21 mouse cellular contexts compared by ENCODE assay signal in the genomic region with DNA sequence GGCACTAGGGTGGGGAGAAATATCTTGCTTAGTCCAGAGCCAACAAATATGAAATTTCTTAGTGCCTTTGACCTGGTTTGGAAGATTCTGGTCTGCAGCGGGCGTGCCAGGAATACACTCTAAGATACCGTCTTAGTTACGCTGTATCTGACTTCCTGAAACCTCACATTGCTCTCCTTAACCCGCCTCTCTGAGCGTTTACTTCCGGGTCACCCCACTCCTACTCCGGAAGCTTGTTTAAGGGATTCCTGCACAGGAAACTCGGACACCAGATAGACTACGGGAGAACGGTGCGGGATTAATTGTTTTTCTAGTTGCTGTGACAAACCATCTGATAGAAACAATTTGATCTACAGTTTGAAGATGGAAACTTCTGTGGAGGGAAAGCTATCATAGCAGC.
DNase-seq lines count a peak whose midpoint lies in the region; ATAC-seq and TF ChIP-seq lines count a peak whose summit lies in the region.
"Had no signal": no experiment of that assay in that cellular context is flagged by ENCODE, and none has a peak within 500 bp of the region (broad histone marks: within the 10 kb centered on the region; RNA-seq: fewer than 3 reads in every experiment).

No protein-coding gene starts in this region.

- TF ChIP-seq EP300 in heart, adult 2 months (IDR thresholded peaks at IDR 0.05; ENCODE audit: insufficient read depth, low read depth, low read length) = no peak

- 0 out of 2 replicates have a peak overlapping the region, but pooled peaks have one; percentile 16 for H3K4me2 ChIP-seq in kidney, embryonic 16.5 days (replicated peaks; ENCODE audit: low read depth, low read length)
- H3K4me2 ChIP-seq: hindbrain, embryonic 12.5 days; limb, embryonic 13.5 days; liver, embryonic 15.5 days; neural tube, embryonic 13.5 days had no signal

- peak overlapping the region; percentile 16; the same call in 1 of the 2 replicates for H3K4me3 ChIP-seq in heart, adult 2 months
- H3K4me3 ChIP-seq in lung, adult 2 months (replicated peaks; ENCODE audit: extremely low read depth, low read depth, low read length) = peak overlapping the region; percentile 8
- no peak overlapping the region for H3K4me3 ChIP-seq in kidney, embryonic 16.5 days (ENCODE audit: low read length)
- H3K4me3 ChIP-seq: embryonic facial prominence, embryonic 10.5 days; hindbrain, embryonic 12.5 days; limb, embryonic 13.5 days; liver, embryonic 15.5 days; megakaryocyte, embryonic 14.5 days; neural tube, embryonic 13.5 days had no signal

- H3K9me3 ChIP-seq in kidney, embryonic 16.5 days (ENCODE audit: low read length) = no peaks in the 10 kb centered on the region
- H3K9me3 ChIP-seq: embryonic facial prominence, embryonic 10.5 days; hindbrain, embryonic 12.5 days; limb, embryonic 13.5 days; liver, embryonic 15.5 days; neural tube, embryonic 13.5 days had no signal

- intact Hi-C loops in heart, adult 2 months (cut with DNase I) = no loop called here

- H3K27ac ChIP-seq in heart, adult 2 months = no peak overlapping the region
- no peak overlapping the region for H3K27ac ChIP-seq in kidney, embryonic 16.5 days (ENCODE audit: low read length)
- H3K27ac ChIP-seq: embryonic facial prominence, embryonic 10.5 days; hindbrain, embryonic 12.5 days; limb, embryonic 13.5 days; liver, embryonic 15.5 days; neural tube, embryonic 13.5 days; stomach, postnatal 0 days had no signal

- no peak for TF ChIP-seq POLR2A in heart, adult 2 months (IDR thresholded peaks at IDR 0.05; ENCODE audit: insufficient read depth, low read depth, low read length)
- no peak for TF ChIP-seq POLR2A in lung, adult 2 months (IDR thresholded peaks at IDR 0.05; ENCODE audit: borderline replicate concordance, extremely low read depth, low read depth, low read length)

- H3K4me1 ChIP-seq in heart, adult 2 months (ENCODE audit: control insufficient read depth, insufficient read depth, low read length) = no peaks in the 10 kb centered on the region
- H3K4me1 ChIP-seq in lung, adult 2 months (ENCODE audit: control insufficient read depth, insufficient read depth, low read length) = no peaks in the 10 kb centered on the region
- H3K4me1 ChIP-seq in kidney, embryonic 16.5 days (ENCODE audit: insufficient read depth, low read length) = no peaks in the 10 kb centered on the region
- H3K4me1 ChIP-seq: limb, embryonic 13.5 days; liver, embryonic 15.5 days; megakaryocyte, embryonic 14.5 days had no signal

- H3K36me3 ChIP-seq in heart, adult 2 months (ENCODE audit: control insufficient read depth, insufficient read depth, low read length) = no peaks in the 10 kb centered on the region
- no peaks in the 10 kb centered on the region for H3K36me3 ChIP-seq in kidney, embryonic 16.5 days (ENCODE audit: insufficient read depth, low read length)
- H3K36me3 ChIP-seq: embryonic facial prominence, embryonic 10.5 days; hindbrain, embryonic 12.5 days; limb, embryonic 13.5 days; liver, embryonic 15.5 days; neural tube, embryonic 13.5 days had no signal

- H3K27me3 ChIP-seq in heart, adult 2 months (ENCODE audit: control insufficient read depth, insufficient read depth, low read length) = no peaks in the 10 kb centered on the region
- no peaks in the 10 kb centered on the region for H3K27me3 ChIP-seq in kidney, embryonic 16.5 days (ENCODE audit: insufficient read depth, low read length)
- H3K27me3 ChIP-seq: hindbrain, embryonic 12.5 days; liver, embryonic 15.5 days; megakaryocyte, embryonic 14.5 days; neural tube, embryonic 13.5 days had no signal

- no peak for TF ChIP-seq CTCF in heart, adult 2 months (IDR thresholded peaks at IDR 0.05)
- no peak for TF ChIP-seq CTCF in lung, adult 2 months (IDR thresholded peaks at IDR 0.05; ENCODE audit: insufficient read depth, low read length)

- DNase-seq in heart, adult 2 months = peak; percentile 4 to 17
- no peak for DNase-seq in heart, adult 8-10 months (ENCODE audit: low spot score)
- DNase-seq in lung, adult 2 months = no peak
- no peak for DNase-seq in lung, postnatal 36 days
- DNase-seq in kidney, postnatal 4 days = peak; percentile 22 to 33
- no peak for DNase-seq in urinary bladder, adult 2 months (ENCODE audit: low spot score)
- DNase-seq: adrenal gland, adult 8-10 months; cerebellum, adult 2 months; layer of hippocampus, adult 9-11 months; midbrain, embryonic 14.5 days; right cerebral cortex, adult 18-20 months; thymus, postnatal 36 days had no signal

- no peaks in the 10 kb centered on the region for H3K79me2 ChIP-seq in heart, adult 2 months (replicated peaks; ENCODE audit: control insufficient read depth, insufficient read depth, low read length)

- no peak overlapping the region for H3K9ac ChIP-seq in heart, adult 2 months (ENCODE audit: low read depth, low read length)
- H3K9ac ChIP-seq in kidney, embryonic 16.5 days (replicated peaks; ENCODE audit: low read length) = no peak overlapping the region
- H3K9ac ChIP-seq: hindbrain, embryonic 12.5 days; limb, embryonic 13.5 days; liver, embryonic 15.5 days; neural tube, embryonic 13.5 days had no signal

- WGBS in heart, adult 2 months = 51% methylated on average over 12 of the region's 12 CpGs
- WGBS in lung, adult 2 months = 57% methylated on average over 12 of the region's 12 CpGs
- WGBS in kidney, embryonic 16.5 days = 78% methylated on average over 12 of the region's 12 CpGs

- ATAC-seq in kidney, embryonic 16.5 days (ENCODE audit: low FRiP score, low TSS enrichment) = no peak
- ATAC-seq: lung, postnatal 0 days had no signal

Comparison
In these comparisons a context has a peak if more than half of its experiments do, and no peak if none do; other contexts are left out.
1. DNase-seq: peak in heart, adult 2 months (2 of 2) and kidney, postnatal 4 days (2 of 2); none in heart, adult 8-10 months (single experiment), lung, adult 2 months (single experiment), lung, postnatal 36 days (single experiment) and urinary bladder, adult 2 months (single experiment).